Mouse (Mus musculus) heart, postnatal 25 days (tissue): Measurements from ENCODE around the gene Acad11. TPM values are rescaled to one million over a fixed set of nuclear protein-coding genes. Genes with fewer than 3 reads are reported as not detected.
A peak's percentile ranks its signal among the peaks of the same experiment; 100 is the strongest.

Experiments used
- DNase-seq: peaks from one replicate; pipeline ENCODE4 v3.0.0; 2022; ENCODE audit warnings: low spot score
- intact Hi-C: fragments of 180-260 bp; cut with DNase I; formaldehyde crosslinking; loops from one replicate; pipeline ENCODE4 v1.15.1; 2025
- total RNA-seq, 2 experiments: library from RNA; stranded (reverse); gene quantifications; 2 replicates each; pipeline ENCODE4 v1.2.3; 2021

Acad11 gene
- total RNA-seq, 2 experiments from 2014 or later, result 77.8 to 88.2 TPM

- intact Hi-C loops, result loop anchor here (5.0 kb wide), 1 partner anchor 79 kb away; no protein-coding TSS in a partner anchor
- no peak for DNase-seq
Observed at GRCm38 (mm10) chr9:104078780-104079179, 15.6 kb downstream of the Acad11 start.

DNA sequence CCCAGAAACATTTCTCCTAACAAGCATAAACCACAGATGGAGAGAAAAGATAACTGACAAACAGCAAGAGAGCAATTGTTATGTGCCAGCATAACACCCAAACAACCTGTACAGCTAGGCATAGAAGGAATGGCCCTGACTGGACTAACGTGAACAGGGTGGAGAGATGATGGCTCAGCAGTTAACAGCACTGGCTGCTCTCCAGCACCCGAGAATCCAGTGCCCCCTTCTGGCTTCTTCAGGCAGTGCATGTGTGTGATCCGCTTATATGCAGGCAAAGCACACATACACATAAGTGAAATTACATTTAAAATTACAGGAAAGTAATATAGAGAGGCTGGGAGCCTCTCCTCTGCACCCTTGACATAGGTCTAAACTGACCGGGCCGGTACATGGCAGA is 16.2 kb downstream of the Acad11 start:
- DNase-seq, result no peak
- intact Hi-C loops, result loop anchor here (5.0 kb wide), 1 partner anchor 78 kb away; no protein-coding TSS in a partner anchor

- no peak for DNase-seq
- intact Hi-C loops, result no loop called here
Observed at GRCm38 (mm10) chr9:104080038-104080437, 16.9 kb downstream of the Acad11 start.

GRCm38 (mm10) chr9:104085730-104086429 is 22.7 kb downstream of the Acad11 start:
- intact Hi-C loops, result no loop called here

DNA sequence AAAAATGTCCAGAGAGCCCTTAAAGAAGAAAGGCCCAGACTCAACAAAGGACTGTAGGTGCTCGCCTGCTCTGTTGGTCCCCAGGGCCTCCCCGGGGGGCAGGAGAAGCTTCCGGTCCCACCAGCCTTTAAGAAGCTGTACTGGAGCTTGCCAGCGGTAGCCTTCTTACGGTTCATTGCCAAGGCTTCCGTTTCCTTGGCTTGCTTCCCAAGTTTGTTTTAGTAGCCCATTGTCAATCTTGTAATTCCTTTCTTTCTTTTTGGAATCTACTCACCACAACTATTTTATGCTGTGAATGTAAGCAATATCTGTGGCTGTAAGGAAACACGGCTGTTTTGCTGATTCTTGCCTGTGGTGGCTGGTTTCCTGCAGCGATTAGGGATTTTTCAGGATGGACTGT is 25.4 kb downstream of the Acad11 start:
- no peak for DNase-seq
- intact Hi-C loops, result no loop called here

More at GRCm38 (mm10) chr9:104085730-104086429, 22.7 kb downstream of the Acad11 start:
- DNase-seq, result no peak

DNA sequence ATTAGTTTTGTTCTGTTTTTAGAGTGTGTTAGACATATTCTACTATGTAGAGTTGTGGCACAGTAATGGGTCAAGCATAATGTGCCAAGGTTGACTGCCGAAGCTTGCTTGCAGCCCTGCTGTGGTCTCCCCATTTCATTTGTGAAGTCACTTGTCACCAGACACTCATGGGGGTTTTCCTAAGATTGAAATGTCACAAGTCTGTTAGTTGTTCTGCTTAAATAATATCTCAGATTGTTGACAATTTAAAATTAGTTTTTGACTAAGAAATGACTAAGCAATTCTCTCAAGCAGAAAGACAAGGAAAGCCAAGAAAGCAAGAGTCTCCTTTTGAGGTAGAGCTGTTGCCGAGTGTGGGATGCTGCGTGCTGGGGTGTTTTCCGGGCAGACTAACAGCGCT is 29.8 kb downstream of the Acad11 start:
- intact Hi-C loops, result no loop called here
- no peak for DNase-seq

GRCm38 (mm10) chr9:104098256-104098655 is 35.1 kb downstream of the Acad11 start:
- no peak for DNase-seq
- intact Hi-C loops, result no loop called here

DNA sequence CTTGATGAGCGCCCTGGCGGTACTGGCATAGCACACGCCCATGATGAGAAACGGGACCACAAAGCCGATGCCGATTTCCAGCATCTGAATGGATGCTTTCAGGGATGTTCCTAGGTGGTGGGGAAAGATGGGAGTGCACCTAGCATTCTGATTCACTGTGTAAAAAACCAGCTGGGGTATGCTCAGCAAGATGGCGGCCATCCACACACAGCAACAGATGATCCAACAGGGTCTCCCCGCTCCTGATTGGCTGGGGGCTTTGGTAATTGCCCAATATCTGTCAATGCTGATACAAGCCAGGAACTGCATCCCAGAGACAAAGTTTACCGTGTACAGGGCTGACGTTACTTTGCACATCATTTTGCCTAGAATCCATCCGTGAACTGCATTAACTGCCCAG is 35.9 kb downstream of the Acad11 start:
- intact Hi-C loops, result no loop called here
- no peak for DNase-seq

- intact Hi-C loops, result no loop called here
- DNase-seq, result no peak
Observed at GRCm38 (mm10) chr9:104100822-104101221, 37.6 kb downstream of the Acad11 start.

DNA sequence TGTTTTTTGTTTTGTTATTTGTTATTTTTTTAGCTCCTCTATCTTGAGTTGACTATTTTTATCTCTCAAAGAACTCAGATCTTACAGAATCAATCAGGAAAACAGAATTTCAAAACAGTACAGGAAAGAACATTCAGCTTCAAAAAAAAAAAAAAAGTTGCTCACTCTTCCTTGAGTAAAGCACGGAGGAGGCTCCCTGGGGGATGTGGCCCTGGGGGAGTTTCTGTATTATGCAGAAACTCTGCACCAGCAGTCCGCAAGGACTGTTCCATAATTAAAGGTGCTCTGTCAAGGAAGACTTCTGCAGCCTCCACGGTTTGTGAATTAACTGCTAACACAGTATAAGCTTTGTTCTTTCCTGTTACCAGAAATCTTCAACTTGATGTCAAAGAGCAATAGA is 38.3 kb downstream of the Acad11 start:
- no peak for DNase-seq
- intact Hi-C loops, result no loop called here

- intact Hi-C loops, result no loop called here
- DNase-seq, result peak; percentile 18
Observed at GRCm38 (mm10) chr9:104102301-104102700, 39.1 kb downstream of the Acad11 start.

GRCm38 (mm10) chr9:104102901-104103300 is 39.7 kb downstream of the Acad11 start:
- intact Hi-C loops, result no loop called here
- DNase-seq, result no peak

- no peak for DNase-seq
- intact Hi-C loops, result no loop called here
Observed at GRCm38 (mm10) chr9:104104986-104105385, 41.8 kb downstream of the Acad11 start.

- intact Hi-C loops, result no loop called here
Observed at GRCm38 (mm10) chr9:104106930-104107329, 43.8 kb downstream of the Acad11 start.

GRCm38 (mm10) chr9:104107482-104107881 is 44.3 kb downstream of the Acad11 start:
- intact Hi-C loops, result no loop called here
- no peak for DNase-seq

More at GRCm38 (mm10) chr9:104106930-104107329, 43.8 kb downstream of the Acad11 start:
- DNase-seq, result no peak

DNA sequence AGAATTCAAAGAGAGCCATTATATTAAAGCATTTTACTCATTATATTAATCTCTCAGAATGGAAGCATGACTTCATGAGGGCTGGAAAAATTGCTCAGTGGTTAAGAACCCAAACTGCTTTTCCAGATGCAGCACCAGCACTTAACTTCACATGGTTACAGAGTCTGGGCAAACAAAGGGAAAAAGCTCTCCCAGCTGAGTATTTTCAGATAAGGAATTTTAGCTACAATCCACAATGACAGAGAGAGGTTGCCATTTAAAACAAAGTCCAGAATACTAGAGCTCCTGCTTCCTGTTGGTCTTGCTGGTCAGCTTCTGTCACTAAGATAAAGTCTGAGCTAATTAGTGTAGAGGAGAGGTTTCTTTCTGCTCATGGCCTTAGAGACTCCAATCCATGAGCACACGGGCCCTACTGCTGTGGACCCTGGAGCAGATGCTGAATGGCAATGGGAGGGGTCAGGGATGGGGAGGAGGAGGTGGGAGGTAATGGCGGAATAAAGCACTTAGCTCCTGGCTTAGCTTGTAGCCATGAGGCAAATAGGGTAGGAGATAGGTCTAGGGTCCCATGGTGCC is 45.5 kb downstream of the Acad11 start:
- DNase-seq, result no peak
- intact Hi-C loops, result no loop called here

GRCm38 (mm10) chr9:104109151-104109550 is 46.0 kb downstream of the Acad11 start:
- intact Hi-C loops, result no loop called here
- no peak for DNase-seq

DNA sequence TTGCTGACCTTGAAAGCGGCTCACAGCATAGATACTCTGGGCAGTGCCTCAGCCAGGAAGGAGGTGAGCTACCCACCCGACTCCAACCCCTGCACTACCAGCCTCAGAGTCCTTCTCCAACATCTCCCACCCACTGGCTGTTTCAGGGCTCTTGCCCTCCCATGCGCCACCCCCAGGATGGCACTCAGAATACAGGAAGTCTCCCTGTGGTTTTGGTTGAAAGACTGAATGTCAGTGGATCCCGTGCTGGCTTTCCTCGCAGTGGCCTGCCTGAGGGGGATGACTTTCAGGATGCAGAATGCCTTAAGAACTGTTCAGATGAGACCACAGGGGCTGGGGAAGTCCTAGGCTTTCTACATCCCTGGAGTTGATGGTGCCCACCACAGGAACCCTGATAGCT is 59.9 kb downstream of the Acad11 start:
- intact Hi-C loops, result no loop called here
- no peak for DNase-seq

GRCm38 (mm10) chr9:104123622-104124021 is 60.4 kb downstream of the Acad11 start:
- DNase-seq, result no peak
- intact Hi-C loops, result no loop called here

DNA sequence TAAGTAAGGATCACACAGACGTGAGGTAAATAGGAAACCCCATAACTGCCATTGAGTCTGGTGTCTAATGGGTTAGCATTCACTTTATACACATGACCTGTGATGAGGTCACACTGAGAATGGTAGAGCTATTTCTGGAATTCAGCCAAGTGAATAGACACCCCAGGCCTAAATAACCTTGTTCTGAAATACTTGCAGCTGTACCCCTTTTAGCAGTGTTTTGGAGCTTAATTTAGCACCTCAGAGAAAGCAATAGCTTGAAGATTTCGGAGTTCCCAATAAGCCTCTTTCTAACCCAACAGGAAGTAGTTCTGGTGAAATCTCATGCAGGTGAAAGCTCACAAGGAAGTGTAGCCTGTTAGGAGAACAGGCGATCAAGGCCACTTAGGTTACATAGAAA is 63.7 kb downstream of the Acad11 start, which contains the start of gene Ackr4:
TSS of gene Ackr4 (minus strand) at position 101 of the 400 bp plus-strand sequence.
- no peak for DNase-seq
- intact Hi-C loops, result no loop called here

DNA sequence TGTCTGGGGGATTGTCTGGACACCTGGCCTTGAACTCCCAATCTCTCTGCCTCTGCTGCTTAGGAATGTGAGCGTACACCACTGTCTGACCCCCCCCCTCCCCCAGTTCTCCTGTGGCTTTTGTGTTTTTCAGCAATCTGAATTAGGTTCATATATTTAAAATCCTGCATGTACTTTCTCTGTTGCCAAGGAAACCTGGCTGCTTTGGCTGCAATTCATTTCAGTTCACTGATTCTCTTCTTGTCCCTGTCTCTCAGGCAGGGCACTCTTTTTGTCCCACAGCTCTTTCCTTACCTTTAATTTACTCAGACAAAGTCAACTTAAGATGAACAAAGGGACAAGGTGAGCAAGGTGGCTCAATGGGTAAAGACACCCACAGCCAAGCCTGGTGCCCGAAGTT is 64.9 kb downstream of the Acad11 start:
- DNase-seq, result no peak
- intact Hi-C loops, result no loop called here
